Mouse (Mus musculus) cerebellum, postnatal 14 days (tissue): ENCODE measurements at regions not wholly inside any gene's neighbourhood (a gene's known extent, or its start where the extent isn't known, plus 50 kb on each side); places are given as distances from the start of the nearest gene placed in this dataset.

ENCODE experiments used
- DNase-seq, 2 experiments: peaks; one replicate each; pipeline ENCODE4 v3.0.0; 2021; ENCODE audit warnings: mixed read lengths in 2 of 2

- no peak for DNase-seq
Observed at GRCm38 (mm10) chr11:40624126-40624778, 70.8 kb downstream of the Mat2b start.

GRCm38 (mm10) chr11:40620036-40620435, 75.0 kb downstream of the Mat2b start:
- DNase-seq, result no peak

- DNase-seq, result no peak
Observed at GRCm38 (mm10) chr11:40603008-40603407, 92.0 kb downstream of the Mat2b start.

GRCm38 (mm10) chr11:40601572-40601909, 93.5 kb downstream of the Mat2b start:
- peak; percentile 71 to 84 for DNase-seq

- DNase-seq, result peak; percentile 20 to 46
Observed at GRCm38 (mm10) chr11:40600773-40601571, 94.0 kb downstream of the Mat2b start.

- DNase-seq, result peak; percentile 48 to 58
Observed at GRCm38 (mm10) chr11:40599956-40600772, 94.8 kb downstream of the Mat2b start.

GRCm38 (mm10) chr11:40596347-40596746, 98.7 kb downstream of the Mat2b start:
- no peak for DNase-seq

- peak; percentile 72 to 81 for DNase-seq
Observed at GRCm38 (mm10) chr11:40592056-40592455, 102.9 kb downstream of the Mat2b start.

- DNase-seq, result no peak
Observed at GRCm38 (mm10) chr11:40573758-40574139, 121.3 kb downstream of the Mat2b start.

GRCm38 (mm10) chr11:40572953-40573757, 121.8 kb downstream of the Mat2b start:
- DNase-seq, result no peak

GRCm38 (mm10) chr11:40562866-40563265, 132.1 kb downstream of the Mat2b start:
- no peak for DNase-seq

- DNase-seq, result peak in 1 of 2 experiments; percentile 6
Observed at GRCm38 (mm10) chr11:40561983-40562382, 133.0 kb downstream of the Mat2b start.

GRCm38 (mm10) chr11:40561400-40561799, 133.6 kb downstream of the Mat2b start:
- no peak for DNase-seq

- DNase-seq, result no peak
Observed at GRCm38 (mm10) chr11:40558486-40558885, 136.5 kb downstream of the Mat2b start.

- DNase-seq, result no peak
Observed at GRCm38 (mm10) chr11:40554867-40555794, 139.9 kb downstream of the Mat2b start.

GRCm38 (mm10) chr11:40552054-40552453, 142.9 kb downstream of the Mat2b start:
- no peak for DNase-seq

- no peak for DNase-seq
Observed at GRCm38 (mm10) chr11:40546596-40546995, 148.4 kb downstream of the Mat2b start.

GRCm38 (mm10) chr11:40545537-40545936, 149.5 kb downstream of the Mat2b start:
- DNase-seq, result no peak

GRCm38 (mm10) chr11:40540229-40540628, 154.8 kb downstream of the Mat2b start:
- DNase-seq, result no peak

GRCm38 (mm10) chr11:40539776-40540175, 155.2 kb downstream of the Mat2b start:
- DNase-seq, result no peak

- no peak for DNase-seq
Observed at GRCm38 (mm10) chr11:40536236-40536765, 158.7 kb downstream of the Mat2b start.
